Mouse (Mus musculus) heart, postnatal 36 days (tissue): ENCODE results near the gene 4932411N23Rik. TPM values are rescaled to one million over a fixed set of nuclear protein-coding genes. Genes with fewer than 3 reads are reported as not detected.
"Not testable (repeated sequence)": the region's sequence is repeated elsewhere in the genome, so short reads cannot be mapped to it uniquely, and the experiment has no call there.

ENCODE experiments used
- DNase-seq, 2 experiments: peaks; one replicate each; pipeline ENCODE4 v3.0.0; 2021 to 2022
- intact Hi-C: fragments of 180-260 bp; cut with DNase I; formaldehyde crosslinking; loops from one replicate; pipeline ENCODE4 v1.15.1; 2025
- total RNA-seq, 2 experiments: library from RNA; stranded (reverse); gene quantifications; 2 replicates each; pipeline ENCODE4 v1.2.3; 2021

4932411N23Rik gene
- not detected for total RNA-seq

GRCm38 (mm10) chrX:126815768-126816167 is at the start of gene 4932411N23Rik:
Gene 4932411N23Rik, minus strand, starts transcription at chrX:126815868.
- no peak for DNase-seq
- intact Hi-C loops, result no loop called here

DNA sequence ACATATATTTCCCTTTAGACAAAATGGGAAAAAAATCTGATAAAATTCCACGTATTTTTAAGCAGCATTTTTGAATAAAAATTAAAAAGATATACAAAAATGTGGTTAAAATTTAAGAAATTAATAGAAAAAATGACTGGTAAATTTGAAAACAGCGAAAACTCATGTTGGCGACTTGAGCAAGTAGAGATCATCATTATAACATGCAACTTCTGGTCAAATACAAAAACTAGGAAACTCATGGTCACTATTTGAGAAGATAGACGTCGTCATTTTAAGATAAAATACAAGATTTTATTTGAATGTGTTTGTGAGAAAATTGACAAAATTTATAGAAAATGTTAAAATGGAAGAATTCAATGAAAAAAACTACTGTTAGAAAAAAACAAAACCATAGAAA is 35.8 kb downstream of the 4932411N23Rik start:
- DNase-seq, result no peak

DNA sequence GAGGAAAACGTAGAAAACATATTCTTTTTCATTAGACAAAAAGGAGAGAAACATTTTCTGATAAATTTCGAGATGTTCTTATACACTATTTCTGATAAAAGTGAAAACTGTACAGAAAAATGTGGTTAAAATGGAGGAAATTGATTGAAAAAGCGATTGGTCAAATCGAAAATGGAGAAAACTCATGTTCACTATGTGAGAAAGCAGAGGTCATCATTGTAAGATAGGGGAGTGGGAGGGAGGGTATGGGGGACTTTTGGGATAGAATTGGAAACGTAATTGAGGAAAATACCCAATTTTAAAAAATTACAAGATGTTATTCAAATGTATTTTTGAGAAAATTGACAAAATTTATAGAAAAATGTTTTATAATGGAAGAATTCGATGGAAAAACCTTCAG is 38.0 kb downstream of the 4932411N23Rik start:
- DNase-seq, intact Hi-C loops: not testable (repeated sequence)

More for the DNA sequence above, 35.8 kb downstream of the 4932411N23Rik start:
- intact Hi-C loops, result no loop called here

DNA sequence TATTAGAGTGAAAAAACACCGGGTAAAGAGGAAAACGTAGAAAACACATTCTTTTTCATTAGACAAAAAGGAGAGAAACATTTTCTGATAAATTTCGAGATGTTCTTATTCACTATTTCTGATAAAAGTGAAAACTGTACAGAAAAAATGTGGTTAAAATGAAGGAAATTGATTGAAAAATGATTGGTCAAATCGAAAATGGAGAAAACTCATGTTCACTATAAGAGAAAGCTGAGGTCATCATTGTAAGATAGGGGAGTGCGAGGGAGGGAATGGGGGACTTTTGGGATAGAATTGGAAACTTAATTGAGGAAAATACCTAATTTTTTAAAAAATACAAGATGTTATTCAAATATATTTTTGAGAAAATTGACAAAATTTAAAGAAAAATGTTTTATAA is 40.8 kb downstream of the 4932411N23Rik start:
- intact Hi-C loops, DNase-seq: not testable (repeated sequence)

DNA sequence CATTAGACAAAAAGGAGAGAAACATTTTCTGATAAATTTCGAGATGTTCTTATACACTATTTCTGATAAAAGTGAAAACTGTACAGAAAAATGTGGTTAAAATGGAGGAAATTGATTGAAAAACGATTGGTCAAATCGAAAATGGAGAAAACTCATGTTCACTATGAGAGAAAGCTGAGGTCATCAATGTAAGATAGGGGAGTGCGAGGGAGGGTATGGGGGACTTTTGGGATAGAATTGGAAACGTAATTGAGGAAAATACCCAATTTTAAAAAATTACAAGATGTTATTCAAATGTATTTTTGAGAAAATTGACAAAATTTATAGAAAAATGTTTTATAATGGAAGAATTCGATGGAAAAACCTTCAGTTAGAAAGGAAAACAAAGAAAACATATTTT is 42.2 kb downstream of the 4932411N23Rik start:
- DNase-seq, result peak in 1 of 2 experiments; percentile 8
- intact Hi-C loops, result not testable (repeated sequence)

Other genes starting within 250 kb of the 4932411N23Rik start
- not detected for gene Gm382, start 224.1 kb upstream of the 4932411N23Rik start, total RNA-seq